Mouse (Mus musculus): ENCODE measurements around the gene Gapvd1.

Gapvd1 gene

GRCm38 (mm10) chr2:34711904-34712303 is 43.1 kb downstream of the Gapvd1 start:
- no peak for DNase-seq (ENCODE audit: low spot score)

GRCm38 (mm10) chr2:34708675-34709074 is 46.4 kb downstream of the Gapvd1 start:
- no peak for DNase-seq (ENCODE audit: low spot score)

- no peak for DNase-seq (ENCODE audit: low spot score)
These were observed 58.4 kb downstream of the Gapvd1 start for GRCm38 (mm10) chr2:34696592-34696991.

GRCm38 (mm10) chr2:34692861-34693260 is 62.2 kb downstream of the Gapvd1 start:
- DNase-seq (ENCODE audit: low spot score): no peak

DNA sequence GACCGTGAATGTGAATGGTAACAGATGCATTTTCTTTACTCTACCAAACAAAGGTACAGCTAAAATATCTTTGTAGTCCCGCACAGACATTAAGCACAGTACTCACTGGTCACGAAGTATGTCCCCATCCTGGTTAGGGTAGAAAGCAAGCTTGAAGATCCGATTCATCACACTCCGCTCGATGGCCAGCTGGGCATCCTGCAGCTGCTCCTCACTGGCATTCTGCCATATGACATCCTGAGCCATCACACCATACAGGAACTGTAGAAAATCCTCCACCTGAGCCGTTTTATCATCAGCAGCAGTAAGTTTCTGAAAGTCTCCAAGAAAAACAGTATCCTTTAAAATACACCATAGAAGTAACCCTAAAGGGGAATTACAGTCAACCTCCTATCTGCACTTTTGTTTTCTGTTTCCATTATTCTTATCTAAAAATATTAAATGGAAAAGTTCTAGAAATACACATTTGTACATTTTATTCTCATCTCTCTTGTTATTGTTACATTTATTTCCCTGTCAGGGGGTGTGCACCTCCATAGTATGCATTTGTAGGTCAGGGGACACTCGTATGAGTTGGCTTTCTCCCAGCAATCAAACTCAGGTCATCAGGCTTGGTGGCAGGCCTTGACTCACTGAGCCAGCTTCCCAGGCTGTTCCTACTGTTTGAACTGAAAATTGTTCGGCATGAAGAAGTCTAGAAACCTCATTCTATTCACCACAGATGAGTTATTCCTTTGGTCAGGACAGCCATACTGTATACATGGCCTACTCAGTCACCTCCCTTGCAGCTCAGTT is 70.8 kb downstream of the Gapvd1 start:
- DNase-seq (ENCODE audit: low spot score): no peak

DNA sequence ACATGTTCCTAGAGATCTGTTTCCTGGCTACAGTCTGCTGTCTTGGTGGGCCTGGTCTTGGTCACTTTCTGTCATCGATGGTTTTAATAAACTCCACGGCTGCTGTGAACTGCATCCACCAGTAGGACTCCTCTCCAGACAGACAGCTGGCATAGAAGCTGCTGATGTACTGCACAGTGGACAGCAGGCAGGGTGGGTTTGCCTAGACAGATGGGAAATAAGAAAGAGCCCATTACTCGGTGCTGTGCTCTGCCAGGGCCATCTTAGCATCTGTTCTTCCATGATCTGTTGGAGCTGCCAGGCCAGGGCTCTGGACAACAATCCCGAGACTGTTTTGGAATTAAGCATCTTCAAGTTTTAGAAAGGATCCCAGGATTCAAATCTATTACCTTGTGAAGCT is 77.1 kb downstream of the Gapvd1 start:
- no peak for DNase-seq (ENCODE audit: low spot score)

GRCm38 (mm10) chr2:34677061-34677460 is 78.0 kb downstream of the Gapvd1 start:
- no peak for DNase-seq (ENCODE audit: low spot score)

- no peak for DNase-seq (ENCODE audit: low spot score)
These were observed 81.2 kb downstream of the Gapvd1 start for GRCm38 (mm10) chr2:34673846-34674245.

GRCm38 (mm10) chr2:34671385-34672026 is 83.5 kb downstream of the Gapvd1 start:
- peak; percentile 81 for DNase-seq (ENCODE audit: low spot score)

GRCm38 (mm10) chr2:34670470-34670869 is 84.6 kb downstream of the Gapvd1 start:
- DNase-seq (ENCODE audit: low spot score): no peak

- DNase-seq (ENCODE audit: low spot score): no peak
These were observed 85.8 kb downstream of the Gapvd1 start for GRCm38 (mm10) chr2:34669203-34669746.

DNA sequence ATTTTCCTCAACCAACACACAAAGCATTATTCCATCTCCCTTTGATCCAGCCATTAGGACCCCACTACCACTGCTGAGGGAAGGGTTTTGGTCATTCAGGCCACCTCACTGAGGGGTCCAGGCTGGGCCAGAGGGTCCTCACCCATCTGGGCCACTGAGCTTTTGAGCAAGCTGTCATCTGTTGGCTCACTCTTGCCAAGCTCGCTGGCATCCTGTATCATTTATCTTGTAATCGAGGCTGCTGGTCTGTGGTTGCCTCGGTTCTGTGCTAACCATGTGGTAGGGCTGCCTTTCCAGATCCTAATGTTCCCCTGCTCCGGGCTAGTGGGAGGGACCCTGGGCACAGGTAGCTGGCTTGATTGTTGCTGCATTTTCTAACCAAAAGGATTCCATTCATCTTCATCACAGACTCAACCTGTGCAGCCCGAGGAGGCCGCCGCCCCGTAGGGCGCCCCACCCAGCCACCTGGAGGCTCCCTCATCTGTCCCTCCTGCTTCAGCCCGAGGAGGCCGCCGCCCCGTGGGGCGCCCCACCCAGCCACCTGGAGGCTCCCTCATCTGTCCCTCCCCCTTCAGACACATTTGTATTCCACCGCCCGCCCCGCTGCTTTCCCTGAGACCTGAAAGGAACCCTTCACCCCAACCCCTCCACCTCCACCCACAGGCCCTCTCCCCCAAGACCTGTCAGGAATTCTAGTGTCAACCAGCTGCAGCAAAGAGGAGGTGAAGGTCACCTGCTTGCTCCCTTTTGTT is 86.4 kb downstream of the Gapvd1 start:
- DNase-seq (ENCODE audit: low spot score): no peak

- DNase-seq (ENCODE audit: low spot score): peak; percentile 9
These were observed 87.2 kb downstream of the Gapvd1 start for GRCm38 (mm10) chr2:34667820-34668219.

DNA sequence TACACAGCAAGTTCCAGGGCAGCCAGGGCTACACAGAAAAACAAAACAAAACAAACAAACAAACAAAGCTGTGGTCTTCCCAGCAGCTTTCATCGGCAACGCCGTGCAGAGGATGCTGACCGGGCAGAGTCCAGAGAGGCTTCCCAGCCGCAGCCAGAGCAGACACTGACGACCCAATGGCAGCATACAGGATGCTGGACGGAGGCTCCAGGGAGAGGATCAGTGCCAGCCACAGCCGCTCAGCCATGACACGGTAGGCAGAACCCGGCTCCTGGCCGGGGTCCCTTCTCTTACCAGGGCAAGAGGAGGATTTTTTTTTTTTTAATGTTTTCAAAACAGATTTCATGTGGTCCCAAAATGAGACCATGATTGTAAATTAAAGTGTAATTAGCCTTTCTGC is 107.6 kb downstream of the Gapvd1 start:
- no peak for DNase-seq (ENCODE audit: low spot score)

DNA sequence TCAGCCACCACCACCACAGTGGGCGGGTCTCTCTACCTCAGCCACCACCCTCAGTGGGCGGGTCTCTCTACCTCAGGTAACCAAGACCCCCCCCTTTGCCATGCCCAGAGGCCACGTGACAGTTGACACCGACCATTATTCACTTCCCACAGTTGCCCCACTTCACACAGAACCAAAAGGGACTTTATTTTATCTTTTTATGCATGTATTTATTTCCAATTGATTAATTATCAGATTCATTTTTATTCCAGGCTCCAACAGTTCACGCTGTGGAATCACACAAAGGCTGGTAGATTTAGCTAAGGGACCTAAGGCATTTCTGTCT is 108.5 kb downstream of the Gapvd1 start:
- DNase-seq (ENCODE audit: low spot score): no peak

DNA sequence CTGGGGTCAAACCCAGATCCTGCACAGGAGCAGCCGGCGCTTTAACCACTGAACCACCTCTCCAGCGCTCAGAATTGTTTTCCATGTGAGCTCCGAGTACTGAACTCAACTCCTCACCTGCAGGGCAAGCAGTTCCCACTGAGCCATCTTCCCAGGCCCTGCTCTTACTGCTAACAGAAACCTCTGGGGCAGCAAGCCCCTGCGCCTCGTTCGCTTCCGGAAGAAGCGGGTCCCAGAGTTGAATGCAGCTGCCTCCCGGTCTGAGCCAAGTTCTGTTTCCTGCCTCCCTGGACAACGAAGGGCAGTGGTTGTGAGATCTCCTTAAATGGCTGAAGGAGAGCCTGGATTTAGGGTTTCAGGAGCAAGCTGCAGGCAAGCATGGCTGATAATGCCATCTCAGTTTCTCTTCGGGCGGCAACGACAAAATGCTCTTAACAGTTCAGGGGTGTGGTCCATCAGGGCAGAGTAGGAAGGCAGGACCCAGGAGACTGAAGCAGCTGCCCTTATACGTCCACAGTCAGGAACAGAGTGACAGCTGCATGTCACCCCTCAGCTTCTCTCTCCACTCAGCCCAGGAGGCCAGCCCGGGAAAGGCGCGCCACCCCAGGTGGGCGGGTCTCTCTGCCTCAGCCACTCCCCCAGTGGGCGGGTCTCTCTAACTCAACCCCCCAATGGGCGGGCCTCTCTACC is 109.0 kb downstream of the Gapvd1 start:
- peak; percentile 85 for DNase-seq (ENCODE audit: low spot score)

GRCm38 (mm10) chr2:34644571-34645526 is 110.2 kb downstream of the Gapvd1 start:
- DNase-seq (ENCODE audit: low spot score): peak; percentile 65

DNA sequence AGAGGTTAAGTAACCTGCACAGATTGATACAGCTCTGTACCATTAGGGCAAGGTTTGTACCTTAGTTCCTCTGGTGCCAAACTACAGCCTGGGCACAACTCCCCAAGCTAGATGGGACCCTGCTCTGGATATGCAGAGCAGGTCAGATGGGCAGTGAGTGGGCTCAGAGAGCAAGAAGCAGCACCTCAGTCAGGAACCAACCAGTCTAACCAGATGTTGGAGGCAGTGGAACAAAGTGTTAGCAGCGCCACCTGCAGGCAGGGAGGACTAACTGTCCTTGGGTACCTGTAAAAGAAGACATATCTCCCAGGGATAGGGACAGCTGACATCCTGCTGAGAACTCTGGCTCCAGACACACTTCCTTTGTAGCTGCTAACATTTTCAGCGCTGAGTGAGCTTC is 112.7 kb downstream of the Gapvd1 start:
- DNase-seq (ENCODE audit: low spot score): peak; percentile 48

DNA sequence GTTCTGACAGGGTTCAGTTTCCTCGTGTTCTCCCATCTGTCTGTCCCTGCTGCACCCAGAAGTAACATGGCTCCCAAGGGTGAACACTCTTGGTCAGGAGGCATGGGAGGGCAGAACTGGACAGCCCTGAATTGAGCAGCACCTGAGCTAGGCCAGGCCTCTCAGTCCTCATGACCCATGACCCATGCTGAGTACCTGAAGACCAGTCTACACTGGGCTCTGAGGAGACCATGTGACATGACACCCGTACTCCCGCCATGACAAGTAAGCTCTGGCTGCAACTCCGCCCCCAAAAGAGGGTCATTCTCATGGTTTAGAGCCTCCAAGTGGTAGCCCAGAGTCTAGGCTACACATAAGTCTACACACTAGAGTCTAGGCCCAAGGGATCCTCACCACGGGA is 115.3 kb downstream of the Gapvd1 start:
- no peak for DNase-seq (ENCODE audit: low spot score)

DNA sequence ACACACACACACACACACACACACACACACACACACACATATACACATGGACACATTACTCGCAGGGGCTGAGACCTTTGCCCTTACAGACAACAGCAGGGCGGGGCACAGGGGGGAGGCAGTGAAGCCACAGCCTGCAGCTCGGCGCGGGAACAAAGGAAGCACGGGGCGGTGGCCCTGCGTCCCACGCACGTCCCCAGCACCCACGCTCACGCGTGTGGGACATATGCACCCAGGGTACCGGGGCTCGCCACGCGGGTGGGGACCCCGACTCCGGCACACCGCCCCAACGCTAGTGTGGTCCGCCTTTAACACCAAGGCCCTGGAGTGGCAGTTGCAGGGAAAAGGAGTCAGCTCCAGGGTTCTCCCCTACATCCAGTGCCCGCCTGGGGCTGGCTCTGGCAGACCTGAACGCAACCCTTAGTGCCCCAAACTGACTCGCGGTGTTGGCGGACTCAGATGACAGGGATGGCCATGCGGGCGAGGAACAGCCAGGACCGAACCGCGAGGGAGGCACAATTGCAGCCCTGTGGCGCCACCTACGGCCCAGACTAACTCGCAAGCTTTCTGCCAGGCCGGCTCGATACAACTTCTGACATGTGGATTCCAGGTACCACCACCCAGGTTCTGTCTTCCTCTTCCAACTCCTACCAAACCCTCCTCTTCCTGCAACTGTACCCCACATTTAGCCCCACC is 115.9 kb downstream of the Gapvd1 start:
- DNase-seq (ENCODE audit: low spot score): peak; percentile 93

Data from embryo, embryonic 10.5 days (tissue).